Mouse (Mus musculus): Measurements from ENCODE around the gene Txnrd2. TPM values are rescaled to one million over a fixed set of nuclear protein-coding genes. Genes with fewer than 3 reads are reported as not detected.

Gene Txnrd2
- polyA plus RNA-seq, 2 experiments = 13.4 to 13.6 TPM

DNA sequence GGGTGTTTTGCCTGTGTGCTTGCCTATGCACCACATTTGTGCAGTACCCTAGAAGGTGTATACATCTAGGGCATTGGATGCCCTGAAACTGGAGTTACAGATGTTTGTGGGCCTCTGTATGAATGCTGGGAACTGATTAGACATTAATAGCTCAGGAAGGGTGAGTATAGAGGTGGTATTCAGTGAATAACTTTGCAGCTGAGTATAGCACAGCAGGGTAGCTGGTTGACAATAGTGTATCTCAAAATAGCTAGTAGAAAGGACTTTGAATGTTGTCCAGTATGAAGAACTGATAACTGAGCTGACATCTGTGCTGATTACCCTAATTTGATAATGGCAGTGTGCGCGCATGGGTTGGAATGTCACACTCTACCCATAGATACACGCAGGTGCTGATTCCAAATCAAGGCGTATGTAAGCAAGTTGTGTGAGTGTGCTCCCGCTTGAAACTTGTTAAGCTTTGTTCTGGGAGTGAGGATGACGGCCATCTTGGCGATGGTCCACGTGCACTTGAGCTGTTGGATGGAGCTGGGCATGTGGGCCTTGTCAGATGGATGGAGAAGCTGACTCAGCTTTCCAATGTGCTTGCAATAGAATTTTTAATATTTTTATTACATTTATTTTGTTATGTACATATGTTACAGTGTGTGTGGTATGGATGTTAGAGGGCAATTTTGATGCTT, 97.5 kb downstream of the Txnrd2 start:
- H3K4me1 ChIP-seq (ENCODE audit: control insufficient read depth, insufficient read depth, low read length) = no peaks in the 10 kb centered on the region
- H3K36me3 ChIP-seq (ENCODE audit: control insufficient read depth, insufficient read depth, low read length) = no peaks in the 10 kb centered on the region
- no peak overlapping the region for H3K4me3 ChIP-seq (replicated peaks; ENCODE audit: low read length)
- no peak for TF ChIP-seq POLR2A (IDR thresholded peaks at IDR 0.05; ENCODE audit: borderline replicate concordance, extremely low read depth, insufficient read depth, insufficient read length)
- WGBS = 90% methylated on average over 8 of the region's 8 CpGs
- no peaks in the 10 kb centered on the region for H3K27me3 ChIP-seq (ENCODE audit: control insufficient read depth, insufficient read depth, low read length)
- H3K9me3 ChIP-seq (ENCODE audit: control insufficient read depth, low read length) = no peaks in the 10 kb centered on the region
- H3K4me2 ChIP-seq (replicated peaks; ENCODE audit: low read depth, low read length, severe bottlenecking) = no peak overlapping the region
- no peak overlapping the region for H3K9ac ChIP-seq (ENCODE audit: low read depth, low read length, severe bottlenecking)
- ATAC-seq (ENCODE audit: low FRiP score, low read depth) (no peak), DNase-seq (ENCODE audit: low spot score) (no peak)
- no peak overlapping the region for H3K27ac ChIP-seq (replicated peaks; ENCODE audit: low read depth, low read length)

DNA sequence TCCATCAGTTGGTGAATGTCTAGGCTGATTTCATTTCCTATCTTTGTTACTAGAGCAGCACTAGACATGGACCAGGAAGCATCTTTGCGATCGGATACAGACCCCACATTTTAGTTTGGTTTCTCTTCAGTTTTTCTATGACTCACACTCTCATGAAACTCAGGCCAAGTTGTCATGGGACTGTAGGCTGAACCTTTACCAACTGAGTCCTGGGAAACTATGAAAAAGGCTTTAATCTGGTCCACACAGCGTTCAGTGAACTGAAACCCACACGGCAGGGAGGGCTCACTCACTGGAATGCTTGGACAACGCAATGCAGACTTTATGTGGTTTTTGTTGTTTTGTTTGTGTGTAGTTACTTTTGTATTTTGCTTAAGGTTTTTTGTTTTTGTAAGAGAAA, 102.5 kb downstream of the Txnrd2 start:
- Histone ChIP-seq H3K4me1 (ENCODE audit: control insufficient read depth, insufficient read depth, low read length) (no peaks in the 10 kb centered on the region), H3K4me2 (replicated peaks; ENCODE audit: low read depth, low read length, severe bottlenecking) (no peak overlapping the region), H3K27me3 (ENCODE audit: control insufficient read depth, insufficient read depth, low read length) (no peaks in the 10 kb centered on the region), H3K9me3 (ENCODE audit: control insufficient read depth, low read length) (peaks cover 7% of the 10 kb centered on the region; the same call in 1 of the 2 replicates), H3K36me3 (ENCODE audit: control insufficient read depth, insufficient read depth, low read length) (no peaks in the 10 kb centered on the region), H3K4me3 (replicated peaks; ENCODE audit: low read length) (no peak overlapping the region), H3K27ac (replicated peaks; ENCODE audit: low read depth, low read length) (no peak overlapping the region), H3K9ac (ENCODE audit: low read depth, low read length, severe bottlenecking) (no peak overlapping the region)
- TF ChIP-seq POLR2A (IDR thresholded peaks at IDR 0.05; ENCODE audit: borderline replicate concordance, extremely low read depth, insufficient read depth, insufficient read length) = no peak
- no peak for ATAC-seq (ENCODE audit: low FRiP score, low read depth)
- DNase-seq (ENCODE audit: low spot score) = no peak
- 83% methylated on average over 5 of the region's 5 CpGs for WGBS

Other genes starting within 250 kb of the Txnrd2 start
- not detected in 2 replicates for gene Ccdc188, start 208.5 kb upstream of the Txnrd2 start, polyA plus RNA-seq (2012; rRNA removed)
- not detected in 2 replicates for gene Ccdc188, start 208.5 kb upstream of the Txnrd2 start, polyA plus RNA-seq (2014; fragmentation: Nextera tagmentation; extraction: Ambion mirVana)
- gene Zdhhc8, start 191.2 kb upstream of the Txnrd2 start, polyA plus RNA-seq (2012; rRNA removed) = 68.2 and 103 TPM in 2 replicates
- 23.1 and 25.3 TPM in 2 replicates for gene Zdhhc8, start 191.2 kb upstream of the Txnrd2 start, polyA plus RNA-seq (2014; fragmentation: Nextera tagmentation; extraction: Ambion mirVana)
- 108 and 117 TPM in 2 replicates for gene Trmt2a, start 177.7 kb upstream of the Txnrd2 start, polyA plus RNA-seq (2012; rRNA removed)
- gene Trmt2a, start 177.7 kb upstream of the Txnrd2 start, polyA plus RNA-seq (2014; fragmentation: Nextera tagmentation; extraction: Ambion mirVana) = 83.6 and 87.2 TPM in 2 replicates
- gene Ranbp1, start 177.7 kb upstream of the Txnrd2 start, polyA plus RNA-seq (2012; rRNA removed) = 164 and 276 TPM in 2 replicates
- 524 and 542 TPM in 2 replicates for gene Ranbp1, start 177.7 kb upstream of the Txnrd2 start, polyA plus RNA-seq (2014; fragmentation: Nextera tagmentation; extraction: Ambion mirVana)
- gene Gm49776, start 168.1 kb upstream of the Txnrd2 start, polyA plus RNA-seq (2012; rRNA removed) = 0.53 TPM in 1 of 2 replicates, not detected in the other
- 3.4 TPM in 1 of 2 replicates, not detected in the other for gene Gm49776, start 168.1 kb upstream of the Txnrd2 start, polyA plus RNA-seq (2014; fragmentation: Nextera tagmentation; extraction: Ambion mirVana)
- gene Dgcr8, start 137.1 kb upstream of the Txnrd2 start, polyA plus RNA-seq (2012; rRNA removed) = 79.7 and 82.6 TPM in 2 replicates
- gene Dgcr8, start 137.1 kb upstream of the Txnrd2 start, polyA plus RNA-seq (2014; fragmentation: Nextera tagmentation; extraction: Ambion mirVana) = 35.0 and 39.1 TPM in 2 replicates
- gene Tango2, start 78.3 kb upstream of the Txnrd2 start, polyA plus RNA-seq (2012; rRNA removed) = 25.2 and 28.7 TPM in 2 replicates
- gene Tango2, start 78.3 kb upstream of the Txnrd2 start, polyA plus RNA-seq (2014; fragmentation: Nextera tagmentation; extraction: Ambion mirVana) = 24.0 and 25.1 TPM in 2 replicates
- 33.6 and 42.9 TPM in 2 replicates for gene Arvcf, start 78.2 kb upstream of the Txnrd2 start, polyA plus RNA-seq (2012; rRNA removed)
- 18.9 and 23.4 TPM in 2 replicates for gene Arvcf, start 78.2 kb upstream of the Txnrd2 start, polyA plus RNA-seq (2014; fragmentation: Nextera tagmentation; extraction: Ambion mirVana)
- 84.5 and 110 TPM in 2 replicates for gene Comt, start 468 bp downstream of the Txnrd2 start, polyA plus RNA-seq (2012; rRNA removed)
- 82.4 and 92.3 TPM in 2 replicates for gene Comt, start 468 bp downstream of the Txnrd2 start, polyA plus RNA-seq (2014; fragmentation: Nextera tagmentation; extraction: Ambion mirVana)
- gene Gnb1l, start 72.3 kb downstream of the Txnrd2 start, polyA plus RNA-seq (2012; rRNA removed) = 16.1 and 19.0 TPM in 2 replicates
- gene Gnb1l, start 72.3 kb downstream of the Txnrd2 start, polyA plus RNA-seq (2014; fragmentation: Nextera tagmentation; extraction: Ambion mirVana) = 20.2 and 23.2 TPM in 2 replicates
- gene Rtl10, start 72.5 kb downstream of the Txnrd2 start, polyA plus RNA-seq (2012; rRNA removed) = 16.6 and 22.0 TPM in 2 replicates
- 4.3 and 4.5 TPM in 2 replicates for gene Rtl10, start 72.5 kb downstream of the Txnrd2 start, polyA plus RNA-seq (2014; fragmentation: Nextera tagmentation; extraction: Ambion mirVana)
- 12.1 and 16.0 TPM in 2 replicates for gene Tbx1, start 164.3 kb downstream of the Txnrd2 start, polyA plus RNA-seq (2012; rRNA removed)
- gene Tbx1, start 164.3 kb downstream of the Txnrd2 start, polyA plus RNA-seq (2014; fragmentation: Nextera tagmentation; extraction: Ambion mirVana) = 8.0 and 8.7 TPM in 2 replicates
- 3.0 and 4.5 TPM in 2 replicates for gene Gp1bb, start 196.0 kb downstream of the Txnrd2 start, polyA plus RNA-seq (2012; rRNA removed)
- 3.7 and 4.3 TPM in 2 replicates for gene Gp1bb, start 196.0 kb downstream of the Txnrd2 start, polyA plus RNA-seq (2014; fragmentation: Nextera tagmentation; extraction: Ambion mirVana)
- gene Gm49601, start 200.0 kb downstream of the Txnrd2 start, polyA plus RNA-seq (2012; rRNA removed) = 34.5 and 42.9 TPM in 2 replicates
- 1.9 and 2.7 TPM in 2 replicates for gene Gm49601, start 200.0 kb downstream of the Txnrd2 start, polyA plus RNA-seq (2014; fragmentation: Nextera tagmentation; extraction: Ambion mirVana)
- 94.5 and 97.4 TPM in 2 replicates for gene Sept5, start 203.6 kb downstream of the Txnrd2 start, polyA plus RNA-seq (2012; rRNA removed)
- 43.4 and 44.0 TPM in 2 replicates for gene Sept5, start 203.6 kb downstream of the Txnrd2 start, polyA plus RNA-seq (2014; fragmentation: Nextera tagmentation; extraction: Ambion mirVana)

All from limb, embryonic 14.5 days (tissue).